Mouse (Mus musculus): ENCODE measurements around the gene Hipk2.

- TF ChIP-seq POLR2AphosphoS2 (IDR thresholded peaks at IDR 0.05; ENCODE audit: low read length) (no peak), EP300 (IDR thresholded peaks at IDR 0.05; ENCODE audit: low read depth in 1 of 2, low read length in 2 of 2) (no peak; a peak in 1 of 4 replicates), KAT2A (conservative IDR thresholded peaks at IDR 0.05; ENCODE audit: low read depth, low read length) (no peak), E2F4 (IDR thresholded peaks at IDR 0.05; ENCODE audit: borderline replicate concordance, low read depth, low read length) (no peak), POLR2A (IDR thresholded peaks at IDR 0.05; ENCODE audit: control insufficient read depth in 1 of 2, insufficient read depth in 1 of 2, low read depth in 1 of 2, low read length in 2 of 2, poor library complexity in 1 of 2) (no peak), MAX (IDR thresholded peaks at IDR 0.05; ENCODE audit: low read length) (no peak)
Observed at GRCm38 (mm10) chr6:38825886-38826285, 50.1 kb downstream of the Hipk2 start.
